In genomic region chr10:95475923-95476322, GRCm38 (mm10) we compare ENCODE assay signal across 1 mouse cellular context.
TF ChIP-seq lines count a peak whose summit lies in the region.

No protein-coding gene starts in this region.

TF ChIP-seq in CH12.LX, 34 proteins besides CTCF, POLR2A, EP300 and RAD21 (continued from another document):
- TF ChIP-seq USF1 (IDR thresholded peaks at IDR 0.05; ENCODE audit: low read depth, low read length) (no peak), TBP (conservative IDR thresholded peaks at IDR 0.05; ENCODE audit: low read depth, low read length) (no peak), CHD1 (IDR thresholded peaks at IDR 0.05; ENCODE audit: low read depth, low read length) (no peak), MAFK (IDR thresholded peaks at IDR 0.05; ENCODE audit: insufficient replicate concordance, low read length) (no peak), ETS1 (conservative IDR thresholded peaks at IDR 0.05; ENCODE audit: low read depth, low read length) (no peak), IRF4 (IDR thresholded peaks at IDR 0.05; ENCODE audit: low read depth, low read length) (peak; percentile 91), MAX (IDR thresholded peaks at IDR 0.05; ENCODE audit: low read length) (no peak), ZKSCAN1 (IDR thresholded peaks at IDR 0.05; ENCODE audit: borderline replicate concordance, low read depth, low read length) (no peak), BHLHE40 (IDR thresholded peaks at IDR 0.05; ENCODE audit: low read depth, low read length) (no peak), JUND (conservative IDR thresholded peaks at IDR 0.05; ENCODE audit: low read depth, low read length) (no peak), E2F4 (IDR thresholded peaks at IDR 0.05; ENCODE audit: insufficient replicate concordance, low read depth, low read length) (no peak), ZC3H11A (IDR thresholded peaks at IDR 0.05; ENCODE audit: low read depth, low read length) (peak; percentile 82), MEF2A (IDR thresholded peaks at IDR 0.05; ENCODE audit: borderline replicate concordance, low read depth, low read length) (peak; percentile 53; the same call in 1 of the 2 replicates), SMC3 (IDR thresholded peaks at IDR 0.05; ENCODE audit: low read depth, low read length) (peak; percentile 97), CHD2 (IDR thresholded peaks at IDR 0.05; ENCODE audit: low read length) (no peak), MYC (IDR thresholded peaks at IDR 0.05; ENCODE audit: low read depth, low read length) (0 out of 2 replicates have a peak, but pooled peaks have one; percentile 55), MXI1 (IDR thresholded peaks at IDR 0.05; ENCODE audit: low read depth, low read length) (no peak)
